Mouse (Mus musculus) embryo, embryonic 10 days (tissue): ENCODE measurements around the gene Macf1.

Experiments
- DNase-seq: peaks from one replicate; pipeline ENCODE4 v3.0.0-alpha.2; 2015; ENCODE audit warnings: low spot score

Gene Macf1

DNA sequence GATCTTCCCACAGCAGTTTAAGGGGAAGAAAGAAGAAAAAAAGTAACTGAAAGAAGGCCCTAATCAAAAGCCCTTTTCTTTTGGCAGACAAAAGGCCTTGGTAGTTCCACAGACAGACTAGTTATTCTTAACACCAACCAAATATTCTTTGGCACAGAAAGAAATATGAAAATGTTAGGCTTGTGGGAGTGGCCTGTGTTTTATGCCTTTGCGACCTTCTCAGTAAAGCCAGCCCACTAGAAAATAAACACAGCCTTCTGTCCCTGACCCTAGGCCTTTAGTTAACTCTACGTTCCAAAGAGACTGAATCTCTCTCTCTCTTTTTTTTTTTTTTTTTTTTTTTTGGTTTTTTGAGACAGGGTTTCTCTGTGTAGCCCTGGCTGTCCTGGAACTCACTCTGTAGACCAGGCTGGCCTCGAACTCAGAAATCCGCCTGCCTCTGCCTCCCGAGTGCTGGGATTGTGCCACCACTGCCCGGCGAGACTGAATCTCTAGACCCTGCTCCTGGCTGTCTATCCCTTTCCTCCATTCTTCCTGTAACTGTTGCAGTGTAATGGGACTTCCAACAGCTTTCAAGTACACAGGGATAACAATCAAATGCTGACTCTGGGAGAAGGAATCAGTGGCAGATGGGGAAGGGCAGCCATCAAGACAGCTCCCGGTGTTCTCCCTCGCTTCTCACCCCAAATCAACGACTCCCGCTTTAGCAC, 85.5 kb downstream of the Macf1 start:
- DNase-seq = no peak

DNA sequence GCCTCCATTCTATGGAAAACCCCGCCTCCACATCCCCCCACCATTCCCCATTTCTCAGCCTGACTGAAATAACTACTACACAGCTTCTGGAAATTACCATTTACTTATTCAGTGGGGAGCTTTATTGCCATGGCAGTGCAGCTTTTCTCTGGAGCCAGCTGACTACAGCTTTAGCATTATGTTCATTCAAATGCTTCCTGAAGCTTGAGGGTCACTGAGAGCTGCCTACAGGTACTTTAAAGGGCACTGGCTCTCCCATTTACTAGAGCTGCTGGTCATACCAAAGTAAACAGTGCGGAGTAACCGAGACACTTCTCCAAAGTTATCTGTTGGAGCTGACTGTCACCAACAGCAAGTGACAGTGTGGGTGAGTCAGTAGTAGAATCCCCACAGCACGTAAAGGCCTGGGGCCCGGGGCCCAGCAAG, 89.8 kb downstream of the Macf1 start:
- no peak for DNase-seq

DNA sequence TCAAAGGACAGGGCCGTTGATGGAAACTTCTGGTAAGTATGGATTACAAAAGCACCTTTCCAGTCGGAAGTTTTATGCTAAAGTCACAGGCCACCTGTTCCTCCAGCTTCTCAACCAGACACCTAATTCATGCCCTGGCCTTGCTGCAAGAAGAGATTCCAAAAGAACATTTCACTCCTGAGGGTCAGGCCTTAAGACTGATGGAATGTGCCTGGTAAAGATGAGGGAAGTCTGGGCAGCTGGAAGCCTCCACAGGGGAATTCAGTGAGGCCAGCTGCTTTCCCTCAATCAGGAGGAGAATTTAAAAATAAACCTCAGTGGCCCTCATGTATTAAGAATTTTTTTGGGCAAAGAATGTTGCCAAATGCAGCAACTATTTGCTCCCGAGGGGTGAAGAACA, 90.5 kb downstream of the Macf1 start:
- DNase-seq = peak; percentile 11

DNA sequence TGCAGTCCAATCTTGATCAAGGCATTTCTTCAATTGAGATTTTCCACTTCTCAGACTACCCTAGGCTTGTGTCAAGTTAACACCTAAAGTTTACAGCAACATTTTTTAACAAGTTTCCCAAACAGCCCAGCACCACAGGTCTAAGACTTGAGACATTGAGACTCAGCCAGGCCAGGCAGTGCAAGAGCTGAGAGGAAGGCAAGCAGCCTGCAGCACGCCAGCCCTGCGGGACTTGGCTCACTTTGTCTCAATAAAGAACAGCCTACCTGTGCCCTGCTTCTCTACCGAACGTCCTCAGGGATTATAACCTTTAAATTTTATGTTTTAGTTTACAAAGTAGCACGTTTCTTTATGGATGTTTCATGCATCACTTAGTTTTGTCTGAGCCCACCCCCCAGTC, 92.1 kb downstream of the Macf1 start:
- no peak for DNase-seq

DNA sequence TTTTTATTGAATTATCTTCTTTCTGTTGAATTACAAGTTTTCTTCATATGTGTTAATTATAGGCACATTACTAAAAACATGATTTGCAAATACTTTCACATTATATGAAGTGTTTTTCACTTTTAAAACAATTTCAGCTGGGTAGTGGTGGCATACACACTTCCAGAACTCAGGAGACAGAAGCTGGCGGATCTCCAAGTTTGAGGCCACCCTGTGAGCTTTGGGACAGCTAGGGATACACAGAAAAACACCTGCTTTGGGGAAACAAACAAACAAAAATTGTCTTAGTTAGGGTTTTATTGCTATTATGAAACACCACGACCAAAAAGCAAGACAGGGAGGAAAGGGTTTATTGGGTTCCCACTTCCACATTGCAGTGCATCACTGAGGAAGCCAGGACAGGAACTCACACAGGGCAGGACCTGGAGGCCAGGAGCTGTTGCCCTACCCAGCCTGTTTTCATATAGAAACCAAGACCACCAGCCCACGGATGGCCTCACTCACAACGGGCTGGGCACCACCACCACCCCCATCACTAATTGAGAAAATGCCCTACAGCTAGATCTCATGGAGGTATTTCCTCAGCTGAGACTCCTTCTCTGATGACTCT, 93.0 kb downstream of the Macf1 start:
- DNase-seq = no peak

DNA sequence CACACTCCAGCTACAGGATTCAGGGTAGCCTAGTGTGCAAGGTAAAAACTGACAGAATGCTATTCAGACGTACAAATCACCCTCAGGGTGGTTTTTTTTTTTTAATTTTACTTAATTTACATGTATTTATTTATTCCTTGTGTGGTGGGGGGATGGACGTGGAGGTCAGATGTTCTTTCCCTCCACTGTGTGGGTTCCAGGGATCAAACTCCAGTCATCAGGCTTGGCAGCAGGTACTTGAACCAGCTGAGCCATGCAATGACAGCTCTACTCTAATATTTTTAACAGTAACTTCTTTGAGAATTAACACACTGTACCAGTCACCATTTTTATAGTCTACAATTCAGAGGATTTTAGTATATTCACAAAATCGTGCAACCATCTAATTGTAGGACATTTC, 94.7 kb downstream of the Macf1 start:
- DNase-seq = no peak

DNA sequence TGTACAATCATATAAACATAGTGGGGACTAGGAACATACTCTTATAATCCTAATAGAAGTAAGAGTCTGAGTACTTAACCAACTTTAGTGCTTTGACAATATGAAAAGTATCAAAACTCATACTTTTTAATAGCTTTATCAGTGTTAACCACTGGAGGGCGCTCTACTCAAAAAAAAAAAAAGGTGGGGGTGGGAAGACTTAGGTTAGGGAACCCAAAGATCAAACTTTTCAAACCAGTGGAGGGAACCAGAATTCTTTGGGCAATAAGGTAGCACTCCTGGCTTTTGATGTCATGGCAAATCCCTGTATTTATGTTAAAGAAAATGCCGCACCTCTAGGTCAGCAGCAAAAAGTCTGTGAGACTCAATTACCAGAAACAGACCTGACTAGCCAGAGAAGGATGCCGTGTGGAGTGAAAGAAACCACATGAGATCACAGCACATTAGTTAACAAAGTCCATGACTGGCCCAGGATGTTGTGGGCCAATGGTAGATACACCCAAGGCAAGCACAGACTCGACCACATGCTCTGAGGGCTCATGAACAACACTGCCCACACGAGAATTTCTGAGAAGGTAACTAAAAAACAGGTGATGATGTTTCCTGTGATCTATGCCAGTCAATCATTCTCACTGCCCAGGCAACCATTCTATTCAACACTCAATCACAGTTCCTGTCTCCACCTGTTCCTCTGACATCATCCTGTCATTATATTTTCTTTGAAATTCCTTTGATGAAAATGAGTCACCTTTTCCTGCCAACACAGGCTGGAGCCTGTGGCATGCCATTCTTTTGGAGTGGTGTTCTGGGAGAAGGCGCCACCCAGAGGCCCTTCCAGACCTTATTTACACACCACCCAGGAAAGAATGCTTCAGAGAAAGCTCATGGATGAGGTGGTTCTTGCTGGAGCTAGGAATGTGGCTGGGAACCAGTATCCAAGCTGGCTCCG, 95.5 kb downstream of the Macf1 start:
- DNase-seq = no peak

DNA sequence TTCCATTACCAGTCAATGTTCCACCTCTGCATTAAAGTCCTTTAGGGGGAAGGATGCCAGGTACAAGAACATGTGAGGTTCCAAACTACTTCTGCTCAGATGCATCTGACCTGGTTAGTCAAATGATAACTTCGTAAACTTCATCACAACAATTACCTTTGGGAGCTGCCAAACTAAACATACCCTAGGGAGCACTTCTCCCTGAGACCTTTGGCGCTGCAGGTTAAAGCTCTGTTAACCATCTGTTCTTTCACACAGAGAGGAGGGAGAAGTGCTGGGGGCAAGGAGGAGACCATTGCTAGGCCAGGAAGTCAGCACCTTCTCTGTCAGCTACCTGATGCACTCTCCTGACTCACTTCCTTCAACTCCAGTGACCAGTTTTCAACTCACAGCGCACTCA, 96.5 kb downstream of the Macf1 start:
- DNase-seq = no peak

DNA sequence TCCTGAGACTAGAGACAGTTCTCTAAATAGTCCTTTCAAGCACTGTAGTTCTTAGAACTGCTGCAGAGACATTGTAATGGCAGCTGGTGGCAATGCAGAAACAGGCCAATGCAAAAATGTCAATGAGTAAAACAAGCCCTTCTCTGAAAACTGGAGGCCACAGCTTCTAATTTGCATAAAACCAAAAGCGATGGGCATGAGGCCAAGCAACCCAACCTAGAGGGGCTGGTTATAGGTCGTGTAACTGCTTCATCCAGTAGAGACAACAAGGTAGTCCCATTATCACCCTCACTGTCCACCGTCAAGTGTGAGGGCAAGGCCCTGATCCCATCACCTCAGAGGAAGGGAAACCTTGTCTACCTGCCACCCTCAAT, 99.5 kb downstream of the Macf1 start:
- no peak for DNase-seq

DNA sequence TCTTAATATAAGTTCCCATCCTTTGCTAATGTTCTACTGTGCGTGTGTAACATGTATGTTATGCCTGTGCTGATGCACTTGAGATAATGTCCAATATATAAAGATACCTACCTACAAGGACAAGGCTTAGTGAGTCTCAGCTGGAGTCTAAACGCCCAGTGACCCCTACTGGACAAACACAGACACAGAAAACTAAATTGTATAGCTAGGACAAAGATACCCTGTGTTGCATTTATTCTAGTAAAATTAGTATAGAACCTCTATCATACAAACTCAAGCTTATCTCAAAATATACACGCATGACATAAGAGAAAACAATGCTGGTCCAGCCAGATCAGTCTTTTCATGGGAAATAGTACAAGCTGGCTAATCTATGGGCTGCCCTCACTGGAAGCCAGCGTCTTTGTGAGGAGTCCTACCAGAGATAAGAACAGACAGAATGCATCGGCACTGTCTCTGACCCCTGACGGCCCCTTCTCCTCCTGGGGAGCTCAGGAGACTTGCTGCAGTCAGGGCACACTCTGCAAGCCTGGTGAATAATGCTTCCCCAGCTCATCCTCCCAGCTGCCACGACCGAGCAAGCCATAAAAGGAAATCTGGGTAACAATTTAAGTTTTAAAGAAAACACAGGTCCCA, 100.0 kb downstream of the Macf1 start:
- peak; percentile 48 for DNase-seq

DNA sequence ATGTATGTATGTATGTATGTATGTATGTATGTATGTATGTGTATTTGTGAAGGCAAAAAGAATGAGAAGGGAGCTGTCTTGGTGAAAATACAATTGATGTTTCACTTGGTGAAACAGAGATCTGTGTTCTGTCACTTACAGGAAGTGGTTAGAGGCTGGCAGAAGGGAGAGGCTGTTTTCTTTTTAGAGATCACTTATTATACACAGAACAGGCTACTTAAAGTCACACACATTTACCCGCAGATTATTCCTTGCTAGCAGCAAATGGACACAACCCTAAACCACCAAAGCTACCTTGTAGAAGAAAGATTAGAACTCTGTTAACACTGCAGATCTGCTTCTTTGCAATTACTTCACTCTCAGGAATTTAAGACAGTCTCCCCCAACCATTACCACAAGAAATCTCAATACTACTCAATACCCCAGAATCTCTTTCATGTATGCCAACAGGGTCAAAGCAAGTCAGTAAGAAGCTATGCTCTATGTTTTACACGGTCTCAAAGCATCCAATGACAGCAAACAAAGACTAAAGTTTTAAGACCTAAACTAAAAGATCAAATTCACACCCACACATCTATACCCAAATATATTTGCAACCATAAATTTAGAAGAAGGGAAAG, 106.6 kb downstream of the Macf1 start:
- DNase-seq = no peak

DNA sequence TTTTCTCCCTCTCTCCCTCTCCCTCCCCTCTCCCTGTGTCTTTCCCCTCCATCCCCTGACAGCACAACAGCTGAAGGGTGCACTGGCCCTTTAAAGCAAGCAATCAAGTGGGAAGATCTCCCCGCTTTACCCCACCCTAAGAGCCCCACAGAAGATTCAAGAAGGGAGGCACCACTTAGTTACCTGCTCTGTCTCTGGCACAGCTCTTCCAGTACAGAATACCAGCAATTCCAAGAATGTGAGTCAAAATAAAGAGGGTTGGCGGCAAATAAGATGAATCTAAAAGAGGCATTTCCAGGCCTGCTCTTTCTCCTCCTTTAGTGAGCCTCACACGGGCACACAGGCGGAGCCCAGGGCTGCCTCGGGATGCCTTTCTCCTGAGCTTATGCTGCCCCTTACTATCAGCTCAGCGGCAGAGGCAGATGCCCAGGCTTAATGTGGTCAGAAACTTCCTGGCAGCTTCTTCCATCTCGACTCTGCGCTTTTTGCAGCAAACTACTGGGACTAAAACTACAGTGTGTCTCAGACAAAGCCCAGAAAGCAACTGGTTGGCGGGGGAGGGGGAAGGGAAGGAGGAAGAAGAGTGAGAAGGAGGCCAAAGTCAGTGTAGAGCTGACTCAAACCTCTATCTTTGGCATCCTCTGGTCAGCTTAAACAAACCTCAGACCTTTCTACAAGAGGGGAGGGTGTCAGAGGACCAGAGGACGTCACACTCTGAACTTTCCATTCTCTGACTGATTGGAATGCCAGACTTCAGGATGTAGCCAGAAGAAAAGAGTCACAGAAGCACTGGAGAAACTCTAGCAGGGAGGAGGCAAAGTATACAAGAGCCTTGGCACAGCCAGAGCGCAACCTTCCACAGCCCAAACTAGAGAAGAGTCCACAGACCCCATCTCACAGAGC, 111.5 kb downstream of the Macf1 start:
- DNase-seq = peak; percentile 55

DNA sequence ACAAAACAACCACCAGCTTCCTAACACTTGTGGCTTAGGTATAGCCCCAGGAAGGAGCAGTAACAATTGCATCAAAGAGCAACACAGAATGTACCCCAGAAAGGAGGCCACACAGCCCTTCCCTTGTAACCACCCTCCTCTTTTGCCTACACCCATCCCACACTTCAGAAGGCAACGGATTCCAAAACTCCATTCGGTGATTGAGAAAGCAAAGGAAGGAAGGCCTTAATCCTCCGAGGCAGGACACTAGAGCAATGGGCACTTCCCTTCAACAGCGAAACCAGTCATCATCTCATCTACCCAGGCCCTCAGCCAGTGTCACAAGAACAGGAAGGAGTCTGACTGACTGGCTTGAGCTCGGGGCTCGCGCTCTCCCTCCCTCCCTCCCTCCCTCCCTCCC, 112.3 kb downstream of the Macf1 start:
- DNase-seq = peak; percentile 63

DNA sequence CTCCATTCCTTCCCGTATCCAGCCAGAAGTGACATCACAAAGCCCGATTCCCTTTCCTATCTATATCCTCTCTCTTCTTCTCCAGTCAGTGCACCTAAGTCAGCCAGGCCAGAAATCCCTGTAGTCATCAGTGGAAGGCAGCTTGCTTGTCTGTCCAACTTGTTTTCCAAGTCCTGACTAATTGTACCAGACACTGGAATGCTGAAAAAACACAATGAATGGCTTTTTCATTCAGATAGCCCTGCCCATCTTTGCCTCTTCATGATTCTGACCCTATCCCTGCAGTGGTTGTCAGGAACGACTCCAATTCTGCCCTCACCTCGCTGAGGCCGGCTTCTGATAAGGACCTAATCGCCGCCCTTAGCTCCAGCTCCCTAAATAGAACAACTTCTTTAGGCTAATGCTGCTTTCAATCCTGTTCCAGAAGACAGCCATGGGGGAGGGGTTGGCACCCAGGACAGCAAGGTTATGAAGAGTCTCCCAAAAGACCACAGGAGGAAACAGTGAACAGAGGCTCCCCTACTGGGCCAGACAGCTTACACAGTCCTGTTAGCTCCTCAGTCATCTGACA, 118.8 kb downstream of the Macf1 start:
- DNase-seq = peak; percentile 18

DNA sequence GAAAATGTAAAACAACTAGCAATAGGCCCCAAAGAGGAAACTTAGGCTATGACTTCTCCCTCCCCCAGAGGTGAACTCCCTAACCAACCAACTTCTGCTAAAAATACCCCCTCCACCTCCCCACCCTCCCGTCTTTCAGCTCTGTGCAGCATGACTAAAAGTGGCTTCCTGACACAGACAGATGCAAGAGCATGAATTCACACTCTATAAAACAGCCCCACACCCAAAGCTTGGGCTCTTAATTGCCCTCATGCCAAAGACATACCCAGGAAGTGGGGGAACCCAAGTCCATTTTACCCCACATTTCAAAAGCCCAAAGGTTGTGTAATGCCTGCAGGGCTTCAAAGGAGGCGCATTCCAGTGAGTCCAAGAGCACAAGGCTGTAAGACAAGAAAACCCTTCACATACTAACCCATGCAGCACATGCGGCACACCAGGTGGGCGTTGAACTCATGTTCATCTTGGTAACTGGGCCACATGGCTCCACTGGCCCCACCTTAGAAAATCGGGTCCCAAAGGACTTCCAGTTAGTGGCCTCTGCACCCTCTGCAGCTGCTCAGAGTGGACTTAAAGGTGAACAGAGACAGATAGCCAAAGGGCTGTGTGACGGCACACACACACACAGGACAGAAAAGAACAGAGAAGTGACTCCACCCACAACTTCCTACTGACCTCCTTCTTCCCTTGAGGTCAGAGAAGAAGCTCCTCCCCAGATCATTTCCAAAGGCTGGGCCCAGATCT, 119.9 kb downstream of the Macf1 start:
- DNase-seq = no peak

DNA sequence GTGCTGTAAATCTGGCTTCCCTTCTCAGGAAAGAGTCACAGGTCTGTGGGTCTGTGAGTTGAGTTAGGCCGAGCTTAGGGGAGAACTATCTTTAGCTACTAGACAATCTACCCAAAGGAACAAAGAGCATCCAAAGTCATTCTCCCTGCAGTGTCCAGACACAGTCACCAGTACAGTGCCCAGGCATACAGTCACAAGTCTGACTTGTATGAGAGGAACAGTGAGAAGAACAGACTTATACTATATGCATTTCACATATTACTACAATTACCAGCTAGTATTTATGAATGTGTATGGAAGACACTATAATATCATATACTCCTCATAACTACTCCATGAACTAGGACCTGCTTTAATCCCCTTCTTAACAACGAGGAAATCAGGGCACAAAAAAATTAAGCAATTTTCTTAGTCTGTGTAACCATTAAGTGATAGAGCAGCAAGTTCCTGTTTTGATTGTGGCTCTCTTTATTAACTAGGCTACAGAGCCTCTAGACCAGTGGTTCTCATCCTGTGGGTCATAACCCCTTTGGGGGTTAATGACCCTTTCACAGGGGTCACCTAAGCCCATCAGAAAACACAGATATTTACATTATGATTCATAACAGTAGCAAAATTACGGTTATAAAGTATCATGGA, 121.9 kb downstream of the Macf1 start:
- no peak for DNase-seq

DNA sequence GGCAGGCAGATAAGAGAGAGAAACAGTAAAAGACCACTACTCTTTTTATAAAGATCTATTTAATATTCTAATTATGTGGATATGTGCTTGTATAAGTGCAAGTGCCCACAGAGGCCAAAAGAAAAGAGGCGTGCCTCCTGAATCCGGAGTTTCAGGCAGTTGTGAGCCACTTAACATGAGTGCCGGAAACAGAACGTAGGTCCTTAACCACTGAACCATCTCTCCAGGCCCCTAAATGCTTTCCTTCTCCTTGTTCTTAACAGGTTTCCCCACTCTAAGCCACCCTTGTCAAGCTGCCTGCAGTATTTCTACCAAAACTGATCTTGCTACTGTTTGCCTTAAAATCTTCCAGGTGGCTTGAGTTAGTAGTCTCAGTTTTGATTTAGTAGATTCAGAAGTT, 123.3 kb downstream of the Macf1 start:
- no peak for DNase-seq

DNA sequence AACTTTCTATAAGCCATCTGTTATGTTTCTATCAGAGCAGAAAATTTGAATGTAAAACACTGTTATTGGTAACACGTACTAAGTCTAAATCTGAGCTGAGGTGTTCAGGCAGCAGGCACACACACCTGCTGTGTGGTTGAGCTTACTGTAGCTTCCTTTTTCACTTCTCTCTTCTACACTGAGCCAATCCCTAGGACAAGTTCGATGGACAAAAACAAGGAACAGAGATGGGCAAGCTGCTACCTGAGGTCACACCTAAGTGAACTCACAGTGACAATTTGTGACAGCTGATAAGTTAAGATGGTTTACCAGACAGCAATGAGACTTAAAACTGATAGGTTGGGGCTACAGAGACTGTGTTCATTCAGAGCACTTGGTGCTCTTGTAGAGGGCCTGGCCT, 125.7 kb downstream of the Macf1 start:
- DNase-seq = no peak

DNA sequence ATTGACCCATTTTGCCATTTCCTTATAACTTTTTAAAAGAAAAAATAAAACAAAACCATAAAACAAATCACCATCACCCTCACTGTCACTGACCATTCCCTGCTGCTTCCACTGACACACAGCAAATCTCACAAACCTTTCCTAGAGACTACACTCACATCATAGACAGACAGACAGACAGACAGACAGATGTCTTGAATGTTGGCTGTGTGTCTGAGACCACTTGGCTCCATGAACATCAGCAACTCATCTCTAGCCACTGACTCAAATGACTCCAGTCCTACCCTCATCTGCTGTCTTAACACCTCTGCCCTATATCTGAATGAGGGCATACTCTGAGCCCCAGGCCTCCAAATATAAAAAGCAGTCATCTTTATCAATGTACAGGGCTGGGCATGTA, 128.9 kb downstream of the Macf1 start:
- no peak for DNase-seq
